Mouse (Mus musculus): ENCODE measurements around the gene Mapk8ip1.
A peak's percentile ranks its signal among the peaks of the same experiment; 100 is the strongest.
"Not testable (repeated sequence)": the region's sequence is repeated elsewhere in the genome, so short reads cannot be mapped to it uniquely, and the experiment has no call there.

Mapk8ip1 gene

GRCm38 (mm10) chr2:92425366-92425765 lies 24.3 kb upstream of the Mapk8ip1 start:
- no peak for DNase-seq (ENCODE audit: low read depth, low spot score)

- DNase-seq (ENCODE audit: low read depth, low spot score), result peak; percentile 43
Observed at GRCm38 (mm10) chr2:92424462-92425308, 23.6 kb upstream of the Mapk8ip1 start.

- DNase-seq (ENCODE audit: low read depth, low spot score), result no peak
Observed at GRCm38 (mm10) chr2:92423702-92424461, 22.8 kb upstream of the Mapk8ip1 start.

GRCm38 (mm10) chr2:92423156-92423555 lies 22.1 kb upstream of the Mapk8ip1 start:
- no peak for DNase-seq (ENCODE audit: low read depth, low spot score)

GRCm38 (mm10) chr2:92422388-92423135 lies 21.5 kb upstream of the Mapk8ip1 start:
- DNase-seq (ENCODE audit: low read depth, low spot score), result no peak

GRCm38 (mm10) chr2:92421723-92422387 lies 20.8 kb upstream of the Mapk8ip1 start:
- no peak for DNase-seq (ENCODE audit: low read depth, low spot score)

GRCm38 (mm10) chr2:92411705-92412104 lies 10.6 kb upstream of the Mapk8ip1 start:
- no peak for DNase-seq (ENCODE audit: low read depth, low spot score)

GRCm38 (mm10) chr2:92408309-92409045 lies 7.4 kb upstream of the Mapk8ip1 start:
- no peak for DNase-seq (ENCODE audit: low read depth, low spot score)

- no peak for DNase-seq (ENCODE audit: low read depth, low spot score)
Observed at GRCm38 (mm10) chr2:92405687-92406086, 4.6 kb upstream of the Mapk8ip1 start.

GRCm38 (mm10) chr2:92404737-92405136 lies 3.7 kb upstream of the Mapk8ip1 start:
- no peak for DNase-seq (ENCODE audit: low read depth, low spot score)

- no peak for DNase-seq (ENCODE audit: low read depth, low spot score)
Observed at GRCm38 (mm10) chr2:92403776-92404319, 2.8 kb upstream of the Mapk8ip1 start.

GRCm38 (mm10) chr2:92402591-92403326 lies 1.7 kb upstream of the Mapk8ip1 start:
- no peak for DNase-seq (ENCODE audit: low read depth, low spot score)

- DNase-seq (ENCODE audit: low read depth, low spot score), result no peak
Observed at GRCm38 (mm10) chr2:92400682-92401081, 381 bp downstream of the Mapk8ip1 start.

- DNase-seq (ENCODE audit: low read depth, low spot score), result not testable (repeated sequence)
Observed at GRCm38 (mm10) chr2:92399877-92400276, 1.2 kb downstream of the Mapk8ip1 start.

- DNase-seq (ENCODE audit: low read depth, low spot score), result no peak
Observed at GRCm38 (mm10) chr2:92397436-92397835, 3.6 kb downstream of the Mapk8ip1 start.

- DNase-seq (ENCODE audit: low read depth, low spot score), result no peak
Observed at GRCm38 (mm10) chr2:92395535-92395934, 5.5 kb downstream of the Mapk8ip1 start.

GRCm38 (mm10) chr2:92392318-92393264 lies 8.5 kb downstream of the Mapk8ip1 start:
- peak; percentile 87 for DNase-seq (ENCODE audit: low read depth, low spot score)

GRCm38 (mm10) chr2:92391703-92392317 lies 9.3 kb downstream of the Mapk8ip1 start:
- DNase-seq (ENCODE audit: low read depth, low spot score), result no peak

Measured in mesoderm, embryonic 11.5 days (tissue).